ENCODE assay signal across 11 mouse cellular contexts in the genomic region with DNA sequence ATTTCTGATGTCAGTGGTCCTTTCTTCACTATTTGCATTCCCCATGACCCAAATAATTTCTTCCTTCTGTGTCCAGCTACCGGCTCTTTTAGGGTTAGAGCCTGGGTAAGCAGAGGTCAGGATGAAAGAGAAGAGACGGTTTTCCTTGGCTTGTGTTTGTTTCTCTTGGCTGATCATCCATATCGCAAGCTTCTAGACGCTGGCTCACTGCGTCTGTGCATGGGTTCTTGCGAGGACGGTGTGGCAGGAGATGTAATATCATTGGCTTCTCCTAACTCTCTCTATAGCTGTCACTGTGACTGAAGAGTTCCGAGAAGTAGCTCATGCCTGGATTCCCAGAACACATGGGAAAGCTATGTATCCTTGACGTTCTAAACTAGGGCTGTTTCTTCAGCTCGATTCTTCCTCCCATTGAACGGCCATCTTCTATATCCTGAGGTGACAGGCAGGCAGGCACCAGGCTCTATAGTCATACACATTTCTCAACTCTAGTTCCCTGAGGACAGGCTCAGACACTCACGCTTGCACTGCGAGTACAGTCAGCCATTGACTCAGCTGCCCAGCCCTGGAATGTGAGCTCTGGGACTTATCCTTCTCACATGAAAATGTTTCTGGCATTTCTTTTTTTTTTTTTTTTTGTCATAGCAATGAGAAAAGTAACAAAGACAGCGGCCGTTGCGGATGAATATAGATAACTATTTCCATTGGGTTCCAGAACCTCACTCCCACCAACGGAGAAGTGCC.
DNase-seq lines count a peak whose midpoint lies in the region; ATAC-seq and TF ChIP-seq lines count a peak whose summit lies in the region.
"Had no signal": no experiment of that assay in that cellular context is flagged by ENCODE, and none has a peak within 500 bp of the region (broad histone marks: within the 10 kb centered on the region; RNA-seq: fewer than 3 reads in every experiment).

No protein-coding gene starts in this region.

- no peak for TF ChIP-seq CTCF in kidney, adult 2 months (conservative IDR thresholded peaks at IDR 0.05; ENCODE audit: insufficient read depth, insufficient read length, low read depth, low read length)

- TF ChIP-seq POLR2A in kidney, adult 2 months (IDR thresholded peaks at IDR 0.05; ENCODE audit: low read depth, low read length) = no peak
- TF ChIP-seq POLR2A in myocyte (IDR thresholded peaks at IDR 0.05; ENCODE audit: insufficient read length, low read depth) = no peak

- H3K27ac ChIP-seq in midbrain, embryonic 10.5 days (replicated peaks) = no peak overlapping the region
- H3K27ac ChIP-seq in midbrain, embryonic 11.5 days (ENCODE audit: low read depth, low read length) = no peak overlapping the region
- peak overlapping the region; percentile 73; the same call in 1 of the 2 replicates for H3K27ac ChIP-seq in kidney, adult 2 months (ENCODE audit: insufficient read depth, low read depth, low read length)

- H3K27me3 ChIP-seq in midbrain, embryonic 10.5 days (ENCODE audit: low read depth, poor library complexity, severe bottlenecking) = no peaks in the 10 kb centered on the region
- H3K27me3 ChIP-seq in midbrain, embryonic 11.5 days (ENCODE audit: control insufficient read depth, insufficient read depth, low read length) = no peaks in the 10 kb centered on the region
- H3K27me3 ChIP-seq in kidney, adult 2 months (replicated peaks; ENCODE audit: control insufficient read depth, insufficient read depth, low read length) = no peaks in the 10 kb centered on the region
- H3K27me3 ChIP-seq in myocyte (ENCODE audit: control insufficient read depth, insufficient read depth, insufficient read length) = no peaks in the 10 kb centered on the region

- peaks cover 28% of the 10 kb centered on the region for H3K4me1 ChIP-seq in midbrain, embryonic 10.5 days
- no peaks in the 10 kb centered on the region for H3K4me1 ChIP-seq in midbrain, embryonic 11.5 days (ENCODE audit: control insufficient read depth, insufficient read depth, low read length)
- peaks cover 17% of the 10 kb centered on the region for H3K4me1 ChIP-seq in kidney, adult 2 months (ENCODE audit: control insufficient read depth, insufficient read depth, low read length)

- H3K4me3 ChIP-seq in midbrain, embryonic 10.5 days = no peak overlapping the region
- H3K4me3 ChIP-seq in midbrain, embryonic 11.5 days (ENCODE audit: low read depth, low read length) = no peak overlapping the region
- H3K4me3 ChIP-seq in kidney, adult 2 months (ENCODE audit: insufficient read depth, low read depth, low read length) = no peak overlapping the region
- no peak overlapping the region for H3K4me3 ChIP-seq in myocyte

- no peaks in the 10 kb centered on the region for H3K36me3 ChIP-seq in midbrain, embryonic 10.5 days
- H3K36me3 ChIP-seq in midbrain, embryonic 11.5 days (ENCODE audit: control insufficient read depth, insufficient read depth, low read length) = no peaks in the 10 kb centered on the region
- H3K36me3 ChIP-seq in kidney, adult 2 months (ENCODE audit: control insufficient read depth, insufficient read depth, low read length) = no peaks in the 10 kb centered on the region
- no peaks in the 10 kb centered on the region for H3K36me3 ChIP-seq in myocyte (ENCODE audit: control insufficient read depth, insufficient read depth)

- no peak overlapping the region for H3K4me2 ChIP-seq in midbrain, embryonic 11.5 days
- peak overlapping the region; percentile 62 for H3K4me2 ChIP-seq in myocyte (ENCODE audit: low read depth)

- H3K9ac ChIP-seq in midbrain, embryonic 11.5 days (ENCODE audit: low read length) = no peak overlapping the region
- H3K9ac ChIP-seq: liver, postnatal 0 days had no signal

- ATAC-seq in midbrain, embryonic 11.5 days (ENCODE audit: low FRiP score) = no peak

- no peaks in the 10 kb centered on the region for H3K79me2 ChIP-seq in myocyte (ENCODE audit: control insufficient read depth, insufficient read depth)

- no peaks in the 10 kb centered on the region for H3K9me3 ChIP-seq in midbrain, embryonic 10.5 days (replicated peaks)
- no peaks in the 10 kb centered on the region for H3K9me3 ChIP-seq in midbrain, embryonic 11.5 days (ENCODE audit: control insufficient read depth, low read length)

- peak; percentile 26 for DNase-seq in adrenal gland, postnatal 14 days
- no peak for DNase-seq in adrenal gland, adult 18-20 months (ENCODE audit: low spot score in 2 of 2)
- peak; percentile 11 for DNase-seq in midbrain, embryonic 10.5 days (ENCODE audit: low spot score)
- no peak for DNase-seq in midbrain, embryonic 11.5 days (ENCODE audit: low spot score, missing footprints)
- peak; percentile 82 for DNase-seq in kidney, adult 2 months
- no peak for DNase-seq in spleen, adult 18-20 months
- no peak for DNase-seq in right cerebral cortex, postnatal 14 days
- DNase-seq: B cell, adult 2 months; liver, postnatal 0 days; right cerebral cortex, adult 18-20 months had no signal

- H3ac ChIP-seq in myocyte (ENCODE audit: control insufficient read depth, insufficient read length) = no peak overlapping the region

- 61% methylated on average over 17 of the region's 17 CpGs for WGBS in midbrain, embryonic 10.5 days
- WGBS in midbrain, embryonic 11.5 days = 62% methylated on average over 17 of the region's 17 CpGs
- WGBS in kidney, adult 2 months = 40% methylated on average over 17 of the region's 17 CpGs

TF ChIP-seq in myocyte, 11 proteins besides CTCF, POLR2A, EP300 and RAD21:
- TF ChIP-seq TCF12 (IDR thresholded peaks at IDR 0.05; ENCODE audit: insufficient read depth, poor library complexity, severe bottlenecking) (no peak), USF1 (IDR thresholded peaks at IDR 0.05; ENCODE audit: low read depth) (no peak), SRF (IDR thresholded peaks at IDR 0.05; ENCODE audit: control insufficient read depth, insufficient read length, low read depth) (no peak), CEBPB (IDR thresholded peaks at IDR 0.05; ENCODE audit: insufficient read depth, poor library complexity, severe bottlenecking) (no peak), TCF3 (IDR thresholded peaks at IDR 0.05; ENCODE audit: insufficient read length, low read depth) (no peak), MAX (IDR thresholded peaks at IDR 0.05; ENCODE audit: low read depth) (no peak), E2F4 (IDR thresholded peaks at IDR 0.05; ENCODE audit: insufficient read depth) (no peak), POLR2AphosphoS2 (IDR thresholded peaks at IDR 0.05; ENCODE audit: insufficient read length, low read depth) (no peak), MYOD1 (IDR thresholded peaks at IDR 0.05; ENCODE audit: control insufficient read depth in 1 of 3, insufficient read length in 2 of 3, low read depth in 2 of 3) (no peak), REST (IDR thresholded peaks at IDR 0.05; ENCODE audit: insufficient read depth, insufficient read length) (no peak), MYOG (IDR thresholded peaks at IDR 0.05; ENCODE audit: control insufficient read depth in 1 of 3, insufficient read depth in 1 of 3, insufficient read length in 2 of 3, low read depth in 2 of 3) (no peak)

Comparison
In these comparisons a context has a peak if more than half of its experiments do, and no peak if none do; other contexts are left out.
1. DNase-seq: peak in adrenal gland, postnatal 14 days (single experiment), midbrain, embryonic 10.5 days (single experiment) and kidney, adult 2 months (single experiment); none in adrenal gland, adult 18-20 months (0 of 2), midbrain, embryonic 11.5 days (single experiment), spleen, adult 18-20 months (0 of 2) and right cerebral cortex, postnatal 14 days (single experiment).